Mouse (Mus musculus): ENCODE results near the gene Tbc1d5.
"Not testable (repeated sequence)": the region's sequence is repeated elsewhere in the genome, so short reads cannot be mapped to it uniquely, and the experiment has no call there.

Gene Tbc1d5

DNA sequence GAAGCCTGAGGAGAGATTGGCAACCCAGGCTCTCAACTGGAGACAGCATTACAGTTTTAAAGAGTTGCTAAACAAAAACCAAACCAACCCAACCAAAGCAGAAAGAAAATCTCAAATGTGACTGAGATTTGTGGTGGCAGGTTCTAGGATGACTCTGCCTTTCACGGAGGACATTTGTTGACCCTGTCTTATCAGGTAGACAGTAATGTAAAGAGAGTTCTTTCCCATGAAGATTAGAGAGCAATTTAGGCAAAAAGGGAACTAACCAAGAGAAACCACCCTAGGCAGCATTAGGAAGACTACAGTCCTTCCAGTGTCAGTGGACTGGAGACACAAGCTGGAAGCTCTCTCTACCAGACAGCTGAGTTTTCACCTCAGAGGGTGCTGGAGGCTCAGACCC lies 438.3 kb downstream of the Tbc1d5 start:
- no peak for DNase-seq

DNA sequence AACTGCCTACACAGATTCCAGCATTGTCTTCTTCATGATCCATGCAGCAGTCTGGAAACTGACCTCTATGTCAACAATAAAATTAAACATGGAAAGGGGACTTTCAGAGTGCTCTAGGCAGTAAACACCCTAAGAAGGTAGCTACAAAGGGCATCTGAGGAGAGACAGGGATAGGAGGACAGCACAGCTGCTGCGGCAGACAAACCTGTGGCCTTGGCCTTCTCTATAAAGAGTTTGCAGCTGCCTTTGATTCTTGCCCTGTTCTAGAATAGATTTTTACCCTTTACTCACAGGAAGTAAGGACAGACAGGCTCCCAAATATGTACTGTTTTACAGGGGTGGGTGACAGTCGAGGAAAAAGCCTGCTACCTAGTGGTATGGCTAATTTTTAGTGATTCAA lies 440.7 kb downstream of the Tbc1d5 start:
- no peak for DNase-seq

DNA sequence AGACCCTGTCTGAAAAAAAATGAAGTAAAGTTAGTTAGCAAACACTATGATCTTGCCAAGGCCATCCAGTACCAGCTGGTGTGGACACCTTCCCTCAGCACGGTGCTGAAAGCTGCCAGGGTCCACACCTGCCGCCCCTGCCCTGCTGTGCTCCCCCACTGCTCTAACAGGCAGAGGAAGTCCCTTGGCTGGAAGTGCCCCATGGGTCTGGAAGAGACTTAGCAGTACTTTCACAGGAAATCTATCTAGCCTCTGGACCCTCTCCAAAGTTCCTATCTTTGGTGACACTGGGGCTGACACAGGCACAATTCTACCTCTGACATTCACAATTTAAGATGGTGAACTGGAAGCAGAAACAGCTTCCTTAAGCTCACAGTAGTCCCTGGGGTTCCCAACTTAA lies 442.1 kb downstream of the Tbc1d5 start:
- no peak for DNase-seq

- peak; percentile 36 to 59 for DNase-seq
Observed at GRCm38 (mm10) chr17:50735955-50736533, 443.1 kb downstream of the Tbc1d5 start.

DNA sequence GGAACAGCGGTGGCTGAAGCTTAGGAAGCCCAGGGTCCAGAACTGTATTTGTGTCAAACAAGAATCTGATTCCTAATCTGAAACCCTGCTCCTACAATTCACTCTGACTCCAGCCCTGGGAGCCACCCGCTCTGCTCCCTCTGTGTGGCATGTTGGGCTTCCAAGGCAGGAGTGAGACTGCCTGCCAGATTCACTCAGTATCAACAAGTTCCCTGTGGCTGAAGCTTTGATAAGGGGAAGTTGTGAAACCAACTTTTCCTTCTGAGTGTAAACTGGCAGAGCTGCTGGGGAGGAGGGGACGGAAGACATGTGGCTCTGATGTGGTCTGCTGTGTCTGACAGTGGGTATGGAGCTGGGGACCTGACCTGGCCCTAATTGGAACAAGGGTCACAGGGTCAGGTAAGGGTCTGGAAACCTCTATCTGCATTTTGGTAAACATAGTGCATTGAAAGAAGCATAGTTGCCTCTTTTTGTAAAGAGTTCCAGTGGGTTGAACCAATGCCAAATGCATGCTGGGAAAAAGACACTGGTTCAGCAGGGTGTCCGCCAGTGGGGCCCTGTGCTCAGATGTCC lies 443.7 kb downstream of the Tbc1d5 start:
- no peak for DNase-seq

DNA sequence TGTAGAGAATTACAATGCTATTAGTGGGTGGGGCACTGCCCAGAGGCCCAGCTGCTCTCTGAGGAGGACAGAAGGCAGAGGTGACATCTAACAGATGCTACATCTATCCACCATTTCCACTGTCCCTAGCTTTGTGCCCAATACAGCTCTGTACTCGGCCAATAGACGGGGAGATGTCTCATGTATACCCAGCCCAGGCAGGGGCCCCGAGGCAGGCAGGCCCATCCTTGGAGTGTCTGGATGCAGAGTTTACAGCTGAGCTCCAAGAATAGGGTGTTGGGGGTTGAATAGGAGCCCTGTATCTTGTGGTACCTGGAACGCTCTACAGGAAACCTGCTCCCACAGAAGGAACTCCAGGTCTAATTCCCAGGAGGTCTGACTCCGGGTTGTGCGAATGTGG lies 444.4 kb downstream of the Tbc1d5 start:
- no peak for DNase-seq

- peak; percentile 35 to 40 for DNase-seq
Observed at GRCm38 (mm10) chr17:50733390-50733789, 445.8 kb downstream of the Tbc1d5 start.

DNA sequence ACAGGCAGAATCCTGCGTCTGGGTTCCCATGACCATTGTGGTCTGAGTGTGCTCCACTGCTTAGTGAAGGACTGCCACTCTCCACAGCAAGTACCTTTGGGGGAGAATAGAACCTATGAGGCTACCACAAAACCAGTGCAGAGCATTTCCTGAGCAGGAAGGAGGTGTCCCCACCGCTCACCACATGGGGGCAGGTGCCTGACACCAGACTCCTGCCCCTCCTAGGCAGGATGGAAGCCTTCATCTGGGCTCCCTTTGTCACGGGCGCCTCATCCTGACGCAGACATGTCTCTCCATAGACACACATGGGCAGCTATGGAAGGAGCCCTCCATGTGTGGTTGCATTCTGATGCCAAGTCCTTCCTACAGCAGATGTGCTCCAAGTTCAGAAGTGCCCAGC lies 447.3 kb downstream of the Tbc1d5 start:
- no peak for DNase-seq

GRCm38 (mm10) chr17:50730896-50731295 lies 448.3 kb downstream of the Tbc1d5 start:
- DNase-seq = no peak

DNA sequence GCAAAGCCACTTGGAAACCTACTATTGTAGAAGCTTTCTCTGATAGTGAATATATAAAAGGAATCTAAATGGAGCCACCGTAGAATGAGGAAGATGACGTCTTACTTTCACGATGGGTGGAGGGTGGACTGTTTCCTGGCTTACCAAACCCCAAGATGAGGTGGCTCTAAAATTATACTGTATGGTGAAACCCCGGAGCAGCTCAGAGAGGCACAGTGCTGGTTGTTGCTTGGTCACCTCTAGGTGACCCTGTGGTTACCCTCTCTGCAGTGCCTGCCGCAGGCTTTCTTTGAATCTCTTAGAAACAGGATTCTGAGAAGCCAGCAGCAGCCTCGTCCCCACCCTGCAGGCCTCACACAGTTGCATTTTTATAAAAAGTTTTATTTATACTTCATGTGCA lies 449.6 kb downstream of the Tbc1d5 start:
- no peak for DNase-seq

DNA sequence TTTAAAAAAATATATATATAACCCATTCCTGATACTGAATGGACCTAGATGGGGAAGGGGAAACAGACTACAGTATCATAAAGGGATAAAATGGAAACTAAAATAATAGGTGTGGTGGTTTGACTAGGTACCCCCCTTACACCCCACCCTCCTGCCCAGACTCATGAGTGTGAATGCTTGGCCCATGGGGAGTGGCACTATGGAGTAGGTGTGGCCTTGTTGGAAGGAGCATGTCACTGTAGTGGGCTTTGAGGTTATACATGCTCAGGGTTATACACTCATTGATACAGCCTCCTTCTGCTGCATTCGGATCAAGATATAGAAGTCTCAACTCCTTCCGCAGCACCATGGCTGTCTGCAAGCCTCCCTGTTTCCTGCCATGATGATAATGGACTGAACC lies 450.1 kb downstream of the Tbc1d5 start:
- no peak for DNase-seq

DNA sequence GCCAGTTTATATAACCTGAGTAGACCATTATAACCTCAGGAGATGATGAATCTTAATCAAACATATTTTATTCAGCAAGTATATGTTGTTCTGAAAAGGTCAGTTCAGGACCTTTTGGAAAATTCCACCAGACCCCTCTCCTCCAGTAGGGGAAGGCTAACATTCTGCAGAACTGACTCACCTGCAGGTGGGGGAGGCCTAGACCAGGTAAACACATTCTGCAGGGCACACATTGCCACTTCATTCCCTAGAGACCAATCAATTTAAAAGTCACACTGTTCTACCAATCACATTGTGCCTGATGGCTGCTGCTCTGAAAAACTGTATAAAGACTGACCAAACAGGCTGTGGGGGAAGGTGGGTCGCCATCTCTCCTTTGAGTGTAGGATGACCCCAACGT lies 452.9 kb downstream of the Tbc1d5 start:
- no peak for DNase-seq

- DNase-seq = no peak
Observed at GRCm38 (mm10) chr17:50724376-50724775, 454.8 kb downstream of the Tbc1d5 start.

DNA sequence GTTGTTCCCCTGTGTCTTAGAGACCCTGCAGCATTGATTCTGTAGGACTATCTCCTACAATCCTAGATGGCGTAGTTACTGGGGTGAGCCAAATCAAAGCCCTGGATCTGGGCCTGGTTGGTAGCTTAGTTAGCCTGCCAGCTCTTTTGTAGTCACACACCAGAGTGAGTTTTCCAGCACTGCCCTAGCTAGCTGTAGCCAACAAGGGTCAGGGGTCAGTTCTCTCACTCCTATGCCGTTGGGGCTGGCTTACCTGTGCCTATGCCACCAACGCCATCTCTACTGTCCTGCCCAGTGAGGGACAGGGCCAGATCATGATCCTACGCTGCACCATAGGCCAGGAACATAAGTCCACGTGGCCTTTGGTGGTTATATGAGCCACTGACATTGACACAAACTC lies 461.6 kb downstream of the Tbc1d5 start:
- DNase-seq = no peak

- DNase-seq = no peak
Observed at GRCm38 (mm10) chr17:50710497-50711222, 468.5 kb downstream of the Tbc1d5 start.

DNA sequence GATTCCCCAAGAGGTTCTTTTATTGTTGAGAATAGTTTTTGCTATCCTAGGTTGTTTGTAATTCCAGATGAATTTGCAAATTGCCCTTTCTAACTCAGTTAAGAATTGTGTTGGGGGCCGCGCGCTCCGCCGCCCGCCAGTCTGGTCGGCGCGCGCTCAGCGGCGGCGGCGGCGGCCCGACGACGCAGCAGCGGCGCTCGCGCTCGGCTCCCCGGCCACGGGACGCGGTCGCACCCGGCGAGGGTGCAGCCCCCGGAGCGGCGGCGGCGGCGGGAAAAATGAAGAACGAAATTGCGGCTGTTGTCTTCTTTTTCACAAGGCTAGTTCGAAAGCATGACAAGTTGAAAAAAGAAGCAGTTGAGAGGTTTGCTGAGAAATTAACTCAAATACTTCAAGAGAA lies 480.7 kb downstream of the Tbc1d5 start:
- not testable (repeated sequence) for DNase-seq

- peak; percentile 77 to 83 for DNase-seq
Observed at GRCm38 (mm10) chr17:50688135-50688534, 491.0 kb downstream of the Tbc1d5 start.

DNA sequence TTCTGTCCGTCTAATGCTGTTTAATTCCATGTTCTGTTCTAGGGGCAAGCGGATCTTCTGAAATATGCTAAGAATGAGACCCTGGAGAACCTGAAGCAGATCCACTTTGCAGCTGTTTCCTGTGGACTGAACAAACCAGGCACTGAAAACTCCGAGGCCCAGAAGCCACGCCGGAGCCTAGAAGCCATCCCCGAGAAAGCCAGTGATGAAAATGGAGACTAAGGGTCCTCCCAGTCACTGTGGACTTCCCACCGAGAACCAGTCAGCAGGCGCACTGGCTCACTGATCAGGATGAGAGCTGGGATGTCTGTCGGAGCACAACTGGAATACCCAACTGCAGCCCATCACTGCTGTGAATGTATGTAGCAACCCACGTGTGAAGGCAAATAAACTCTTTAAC lies 491.5 kb downstream of the Tbc1d5 start:
- DNase-seq = no peak

- DNase-seq = peak in 1 of 2 experiments; percentile 46
Observed at GRCm38 (mm10) chr17:50684960-50685645, 494.0 kb downstream of the Tbc1d5 start.

Measured in cerebellum, postnatal 25 days (tissue).